Mouse (Mus musculus) stomach, postnatal 0 days (tissue): ENCODE measurements around the gene Tcaf3. TPM values are rescaled to one million over a fixed set of nuclear protein-coding genes. Genes with fewer than 3 reads are reported as not detected.

Experiments used
- ATAC-seq: fragments of 200-750 bp; cut with Nextera tagmentation; 2 replicates; pipeline ENCODE4 v1.8.0; 2017; ENCODE audit not compliant: low FRiP score, low TSS enrichment
- DNase-seq: peaks from one replicate; pipeline ENCODE4 v3.0.0-alpha.2; 2016; ENCODE audit warnings: low spot score
- H3K27ac ChIP-seq: fragments of 300-500 bp; sonication (generic); replicated peaks from 2 replicates; pipeline ENCODE4 v1.5.1; 2014; ENCODE audit warnings: mild to moderate bottlenecking, control low read depth
- H3K27me3 ChIP-seq: fragments of 300-500 bp; sonication (generic); 2 replicates; pipeline ENCODE4 v1.6.1; 2014; ENCODE audit warnings: low read length; ENCODE audit not compliant: control insufficient read depth, insufficient read depth
- H3K36me3 ChIP-seq: fragments of 300-500 bp; sonication (generic); 2 replicates; pipeline ENCODE4 v1.6.1; 2014; ENCODE audit warnings: low read length, mixed read lengths; ENCODE audit not compliant: control insufficient read depth, insufficient read depth
- H3K4me1 ChIP-seq: fragments of 300-500 bp; sonication (generic); replicated peaks from 2 replicates; pipeline ENCODE4 v1.6.1; 2014; ENCODE audit warnings: antibody characterized with exemption; ENCODE audit not compliant: control insufficient read depth, insufficient read depth
- H3K4me2 ChIP-seq: fragments of 300-500 bp; sonication (generic); replicated peaks from 2 replicates; pipeline ENCODE4 v1.6.1; 2014; ENCODE audit warnings: low read depth, mild to moderate bottlenecking, control low read depth, moderate library complexity
- H3K4me3 ChIP-seq: fragments of 300-500 bp; sonication (generic); 2 replicates; pipeline ENCODE4 v1.5.1; 2014; ENCODE audit warnings: low read depth, low read length, control low read depth
- H3K9ac ChIP-seq: fragments of 300-500 bp; sonication (generic); 2 replicates; pipeline ENCODE4 v1.6.1; 2014; ENCODE audit warnings: mild to moderate bottlenecking, low read length, control low read depth, mixed read lengths
- H3K9me3 ChIP-seq: fragments of 300-500 bp; sonication (generic); 2 replicates; pipeline ENCODE4 v1.6.1; 2016; ENCODE audit warnings: low read length; ENCODE audit not compliant: control insufficient read depth
- CTCF ChIP-seq: IDR thresholded peaks from 2 replicates; pipeline ENCODE4 v1.5.1; 2016; ENCODE audit warnings: antibody characterized with exemption, low read depth, mild to moderate bottlenecking, moderate library complexity
- EP300 ChIP-seq: optimal IDR thresholded peaks from 2 replicates; pipeline ENCODE3; 2016; ENCODE audit warnings: antibody characterized with exemption
- WGBS: fragments of 180-500 bp; shearing (Covaris S2); extraction: QIAGEN DNeasy Blood & Tissue Kit; methylation state at CpG from one replicate; pipeline ENCODE4 v1.1.7; 2014; 5-methylcytosine and 5-hydroxymethylcytosine counted together
- polyA plus RNA-seq: library from polyadenylated mRNA; unstranded; fragments of >200 nt; fragmentation: Nextera tagmentation; extraction: Ambion mirVana; gene quantifications from 2 replicates; pipeline ENCODE4 v1.2.1, GENCODE M21; 2015

Gene Tcaf3
- polyA plus RNA-seq, 1 experiment from 2014 or later: not detected

DNA sequence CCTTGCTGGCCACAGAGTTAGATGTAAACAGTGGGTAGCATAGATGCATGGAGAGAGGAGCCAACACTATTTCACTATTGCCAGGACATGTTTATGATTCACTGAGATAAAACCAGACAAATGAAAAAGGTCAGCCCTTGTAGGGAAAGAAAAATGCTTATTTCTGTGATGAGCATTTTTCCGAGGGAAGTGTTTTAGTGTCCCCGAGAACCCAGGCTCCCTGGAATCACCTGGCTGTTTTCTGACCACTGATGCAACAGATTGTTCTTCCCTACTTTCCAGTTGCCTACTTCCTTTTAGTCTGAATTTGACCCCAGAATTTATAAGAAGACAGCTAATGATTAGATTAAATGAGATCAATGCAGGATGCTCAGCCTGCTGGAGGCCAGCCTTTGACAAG is 51.3 kb downstream of the Tcaf3 start:
- H3K27ac ChIP-seq: no peak overlapping the region
- 72% methylated on average over 2 of the region's 2 CpGs for WGBS
- no peak for TF ChIP-seq CTCF
- no peak for TF ChIP-seq EP300
- H3K4me3 ChIP-seq: no peak overlapping the region
- no peaks in the 10 kb centered on the region for H3K36me3 ChIP-seq
- DNase-seq (no peak), ATAC-seq (no peak)
- H3K4me2 ChIP-seq: no peak overlapping the region
- no peaks in the 10 kb centered on the region for H3K9me3 ChIP-seq
- no peaks in the 10 kb centered on the region for H3K4me1 ChIP-seq
- H3K9ac ChIP-seq: no peak overlapping the region
- no peaks in the 10 kb centered on the region for H3K27me3 ChIP-seq

DNA sequence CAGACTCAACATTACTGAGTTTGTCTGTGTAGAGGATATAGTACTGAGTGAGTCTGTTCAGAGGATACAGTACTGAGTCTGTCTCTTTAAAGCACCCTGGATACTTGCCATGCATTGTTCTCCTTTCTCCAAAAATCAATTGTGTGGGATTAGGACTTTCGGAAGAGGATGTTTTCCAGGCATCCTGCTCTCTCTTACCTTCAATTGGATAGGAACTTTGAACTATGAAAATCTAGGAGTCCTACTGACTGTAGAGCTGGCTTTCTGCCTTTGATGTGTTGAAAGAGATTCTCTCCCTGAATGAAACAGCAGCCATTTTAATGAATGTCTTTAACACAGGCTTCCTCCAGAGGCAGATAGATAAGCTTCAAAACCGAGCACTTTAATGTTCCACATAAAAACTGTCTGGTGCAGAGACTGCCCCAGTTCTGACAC is 52.0 kb downstream of the Tcaf3 start:
- DNase-seq (no peak), ATAC-seq (no peak)
- Histone ChIP-seq H3K27me3 (no peaks in the 10 kb centered on the region), H3K27ac (no peak overlapping the region), H3K9me3 (no peaks in the 10 kb centered on the region), H3K4me1 (no peaks in the 10 kb centered on the region), H3K9ac (no peak overlapping the region), H3K36me3 (no peaks in the 10 kb centered on the region), H3K4me2 (no peak overlapping the region), H3K4me3 (no peak overlapping the region)
- TF ChIP-seq CTCF (no peak), EP300 (no peak)
- 35% methylated on average over 2 of the region's 2 CpGs for WGBS

DNA sequence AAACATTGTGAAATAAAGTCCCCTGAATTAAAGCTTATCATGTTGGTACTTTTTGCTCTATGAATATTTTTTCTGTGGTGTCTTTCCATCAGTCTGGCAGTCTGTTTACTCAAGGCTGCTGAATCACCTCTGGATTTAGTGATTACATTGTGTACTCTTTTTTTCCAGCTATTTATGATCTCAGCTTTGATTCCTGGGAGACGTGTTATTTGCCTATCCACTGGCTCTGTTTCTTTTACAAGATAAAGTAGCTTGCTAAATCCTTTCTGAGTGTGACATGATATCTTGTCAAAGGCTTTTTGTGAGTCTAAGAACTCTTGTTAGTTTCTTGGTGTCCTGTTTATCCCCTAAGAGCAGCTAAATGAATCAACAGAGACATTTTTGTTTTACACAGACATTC is 52.6 kb downstream of the Tcaf3 start:
- TF ChIP-seq CTCF: no peak
- TF ChIP-seq EP300: no peak

DNA sequence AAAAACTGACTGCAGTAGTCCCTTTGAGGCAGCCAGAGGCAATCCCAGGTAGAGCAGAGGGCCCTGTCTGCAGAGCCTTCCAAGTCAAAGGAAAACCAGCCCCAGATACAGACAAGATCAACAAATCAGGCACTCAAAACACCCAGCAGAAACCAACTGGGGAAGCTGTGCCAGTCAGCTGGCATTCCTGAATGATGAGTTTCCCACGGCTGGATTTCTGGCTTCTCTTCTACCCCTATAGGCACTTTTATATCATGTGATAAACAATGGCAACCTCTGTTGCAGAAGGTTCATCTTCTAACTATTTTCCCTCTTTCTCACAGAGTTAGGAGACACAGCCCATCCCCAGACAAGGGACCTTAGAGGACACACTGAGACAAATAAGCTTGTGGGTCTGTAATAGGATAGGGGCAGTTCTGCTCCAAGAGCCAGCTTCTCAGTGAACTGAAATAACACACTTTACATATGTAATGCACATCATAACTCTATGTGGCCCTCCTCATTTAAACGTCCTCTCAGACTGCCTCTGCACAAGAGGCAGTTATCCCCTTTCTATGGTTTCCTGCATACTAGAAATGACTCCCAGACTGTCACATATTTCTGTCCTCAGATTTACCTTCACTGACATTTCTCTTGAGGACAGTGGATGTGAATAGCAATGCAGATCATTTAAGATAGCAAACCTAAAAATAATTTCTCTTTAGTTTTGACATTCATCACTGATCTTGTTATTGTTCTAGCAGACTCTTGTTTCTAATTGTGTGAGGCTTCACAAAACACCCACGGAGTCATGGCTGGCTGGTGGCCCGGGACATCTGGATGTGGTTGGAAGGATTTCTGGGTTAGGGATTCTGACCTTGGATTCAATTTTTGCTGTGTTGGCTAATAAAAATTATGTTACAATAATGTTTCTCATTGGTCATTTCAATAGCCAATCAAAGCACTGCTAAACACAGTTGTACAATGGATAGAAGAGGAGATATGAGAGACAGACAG is 55.2 kb downstream of the Tcaf3 start:
- H3K27me3 ChIP-seq: no peaks in the 10 kb centered on the region
- H3K9ac ChIP-seq: no peak overlapping the region
- DNase-seq (no peak), ATAC-seq (no peak)
- no peaks in the 10 kb centered on the region for H3K4me1 ChIP-seq
- H3K4me3 ChIP-seq: no peak overlapping the region
- no peak for TF ChIP-seq CTCF
- H3K36me3 ChIP-seq: no peaks in the 10 kb centered on the region
- H3K27ac ChIP-seq: no peak overlapping the region
- no peak overlapping the region for H3K4me2 ChIP-seq
- WGBS: 46% methylated on average over 4 of the region's 4 CpGs
- H3K9me3 ChIP-seq: no peaks in the 10 kb centered on the region

More for the DNA sequence above, 52.6 kb downstream of the Tcaf3 start:
- no peak for ATAC-seq
- Histone ChIP-seq H3K4me3 (no peak overlapping the region), H3K27ac (no peak overlapping the region), H3K4me2 (no peak overlapping the region), H3K27me3 (no peaks in the 10 kb centered on the region), H3K36me3 (no peaks in the 10 kb centered on the region), H3K4me1 (no peaks in the 10 kb centered on the region), H3K9ac (no peak overlapping the region), H3K9me3 (no peaks in the 10 kb centered on the region)
- DNase-seq: no peak
- WGBS: 34% methylated on average over 1 of the region's 1 CpGs

DNA sequence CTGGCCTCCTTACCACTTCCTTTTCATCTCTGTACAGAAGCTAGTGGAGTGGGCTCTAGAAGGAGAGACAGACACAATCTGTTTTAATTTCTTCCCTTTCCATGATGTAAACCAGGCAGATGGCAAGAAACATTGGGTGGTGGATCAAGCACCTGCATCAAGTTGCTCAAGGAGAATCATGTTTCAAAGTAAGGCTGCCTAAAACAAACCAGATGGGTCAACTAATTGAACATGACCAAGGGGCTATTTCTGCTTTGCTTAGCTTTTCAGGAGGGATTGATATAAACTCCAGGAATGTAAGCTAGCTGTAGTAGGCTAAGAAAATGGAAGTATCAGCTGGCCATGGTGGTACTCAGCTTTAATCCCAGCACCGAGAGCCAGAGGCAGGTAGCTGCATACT is 56.8 kb downstream of the Tcaf3 start:
- WGBS: 73% methylated on average over 1 of the region's 1 CpGs
- H3K9ac ChIP-seq: no peak overlapping the region
- H3K4me1 ChIP-seq: no peaks in the 10 kb centered on the region
- no peak for DNase-seq
- H3K4me3 ChIP-seq: no peak overlapping the region
- no peak for TF ChIP-seq EP300
- no peak for TF ChIP-seq CTCF
- H3K4me2 ChIP-seq: no peak overlapping the region
- H3K9me3 ChIP-seq: no peaks in the 10 kb centered on the region
- no peak for ATAC-seq
- no peaks in the 10 kb centered on the region for H3K27me3 ChIP-seq
- H3K36me3 ChIP-seq: no peaks in the 10 kb centered on the region
- no peak overlapping the region for H3K27ac ChIP-seq

DNA sequence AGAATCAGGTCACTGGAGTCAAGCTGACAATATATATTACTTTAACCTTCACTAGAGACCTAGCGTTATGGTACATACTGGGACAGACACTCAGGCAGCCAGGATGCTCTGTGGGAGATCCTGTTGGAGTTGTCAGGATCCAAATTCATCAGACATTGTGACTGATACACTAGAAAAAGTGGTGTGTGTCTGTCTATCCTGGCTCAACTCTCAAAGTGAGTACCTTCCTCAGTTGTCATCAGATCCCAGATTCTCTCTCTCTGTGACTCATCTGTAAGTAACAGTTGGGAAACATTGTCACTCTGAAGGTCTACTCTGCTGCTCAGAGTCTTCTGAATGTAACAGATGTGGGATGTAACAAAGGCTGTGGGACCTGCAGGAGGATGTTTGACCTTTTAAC is 57.8 kb downstream of the Tcaf3 start:
- WGBS: 83% methylated on average over 1 of the region's 1 CpGs
- H3K9me3 ChIP-seq: no peaks in the 10 kb centered on the region

More for the DNA sequence above, 57.8 kb downstream of the Tcaf3 start:
- H3K4me2 ChIP-seq: no peak overlapping the region
- H3K4me3 ChIP-seq: no peak overlapping the region
- TF ChIP-seq EP300 (no peak), CTCF (no peak)
- ATAC-seq (no peak), DNase-seq (no peak)
- H3K9ac ChIP-seq: no peak overlapping the region
- H3K27me3 ChIP-seq: no peaks in the 10 kb centered on the region
- no peak overlapping the region for H3K27ac ChIP-seq
- H3K36me3 ChIP-seq: no peaks in the 10 kb centered on the region
- no peaks in the 10 kb centered on the region for H3K4me1 ChIP-seq

Other genes with a start within 250 kb of the Tcaf3 start
- gene Zyx, start 248.1 kb downstream of the Tcaf3 start, polyA plus RNA-seq: 60.5 and 68.0 TPM in 2 replicates
- 19.9 and 20.1 TPM in 2 replicates for gene Epha1, start 224.4 kb downstream of the Tcaf3 start, polyA plus RNA-seq
- not detected in 2 replicates for gene Tas2r143, start 197.5 kb downstream of the Tcaf3 start, polyA plus RNA-seq
- not detected in 2 replicates for gene Tas2r135, start 192.3 kb downstream of the Tcaf3 start, polyA plus RNA-seq
- not detected in 2 replicates for gene Tas2r126, start 163.2 kb downstream of the Tcaf3 start, polyA plus RNA-seq
- gene Olfr458, start 132.5 kb downstream of the Tcaf3 start, polyA plus RNA-seq: not detected in 2 replicates
- 0.02 TPM in 1 of 2 replicates, not detected in the other for gene Olfr457, start 121.4 kb downstream of the Tcaf3 start, polyA plus RNA-seq
- not detected in 2 replicates for gene Olfr456, start 110.5 kb downstream of the Tcaf3 start, polyA plus RNA-seq
- gene Olfr455, start 50.1 kb downstream of the Tcaf3 start, polyA plus RNA-seq: not detected in 2 replicates
- 10.0 and 11.5 TPM in 2 replicates for gene Tcaf2, start 47.6 kb upstream of the Tcaf3 start, polyA plus RNA-seq
- 32.9 and 35.6 TPM in 2 replicates for gene Tcaf1, start 112.4 kb upstream of the Tcaf3 start, polyA plus RNA-seq
- gene Olfr453, start 141.7 kb upstream of the Tcaf3 start, polyA plus RNA-seq: not detected in 2 replicates
- not detected in 2 replicates for gene Olfr38, start 158.7 kb upstream of the Tcaf3 start, polyA plus RNA-seq
- gene Olfr452, start 187.4 kb upstream of the Tcaf3 start, polyA plus RNA-seq: not detected in 2 replicates
- not detected in 2 replicates for gene Olfr450, start 214.2 kb upstream of the Tcaf3 start, polyA plus RNA-seq
- not detected in 2 replicates for gene Olfr449, start 236.7 kb upstream of the Tcaf3 start, polyA plus RNA-seq